Mouse (Mus musculus) lung, embryonic 16.5 days (tissue): ENCODE data around the gene Lrrc10b. TPM values are rescaled to one million over a fixed set of nuclear protein-coding genes. Genes with fewer than 3 reads are reported as not detected.

ENCODE experiments used
- ATAC-seq: fragments of 200-750 bp; cut with Nextera tagmentation; 2 replicates; pipeline ENCODE4 v1.8.0; 2017; ENCODE audit warnings: low read depth, mild to moderate bottlenecking, moderate library complexity
- H3K27ac ChIP-seq: fragments of 300-500 bp; sonication (generic); 2 replicates; pipeline ENCODE4 v1.5.1; 2014; ENCODE audit warnings: mild to moderate bottlenecking, control low read depth, low read length
- H3K27me3 ChIP-seq: fragments of 300-500 bp; sonication (generic); 2 replicates; pipeline ENCODE4 v1.6.1; 2014; ENCODE audit warnings: low read depth, low read length, mixed read lengths; ENCODE audit not compliant: control insufficient read depth, insufficient read depth
- H3K36me3 ChIP-seq: fragments of 300-500 bp; sonication (generic); 2 replicates; pipeline ENCODE4 v1.6.1; 2014; ENCODE audit warnings: low read length; ENCODE audit not compliant: control insufficient read depth, insufficient read depth
- H3K4me1 ChIP-seq: fragments of 300-500 bp; sonication (generic); replicated peaks from 2 replicates; pipeline ENCODE4 v1.6.1; 2014; ENCODE audit warnings: low read length, mixed read lengths; ENCODE audit not compliant: control insufficient read depth, insufficient read depth
- H3K4me2 ChIP-seq: fragments of 300-500 bp; sonication (generic); 2 replicates; pipeline ENCODE4 v1.6.1; 2014; ENCODE audit warnings: low read depth, low read length, control low read depth
- H3K4me3 ChIP-seq: fragments of 300-500 bp; sonication (generic); 2 replicates; pipeline ENCODE4 v1.5.1; 2014; ENCODE audit warnings: mild to moderate bottlenecking, low read length, control low read depth
- H3K9ac ChIP-seq: fragments of 300-500 bp; sonication (generic); 2 replicates; pipeline ENCODE4 v1.6.1; 2014; ENCODE audit warnings: low read length, control low read depth
- H3K9me3 ChIP-seq: fragments of 300-500 bp; sonication (generic); 2 replicates; pipeline ENCODE4 v1.6.1; 2016; ENCODE audit warnings: low read length; ENCODE audit not compliant: control insufficient read depth
- WGBS: fragments of 180-500 bp; shearing (Covaris S2); extraction: QIAGEN DNeasy Blood & Tissue Kit; methylation state at CpG from one replicate; pipeline ENCODE4 v1.1.7; 2014; 5-methylcytosine and 5-hydroxymethylcytosine counted together
- polyA plus RNA-seq: library from polyadenylated mRNA; unstranded; fragments of >200 nt; fragmentation: Nextera tagmentation; extraction: Ambion mirVana; gene quantifications from 2 replicates; pipeline ENCODE4 v1.2.1, GENCODE M21; 2015

Lrrc10b gene
- polyA plus RNA-seq, 1 experiment from 2014 or later: 0.73 TPM

- 17% methylated on average over 6 of the region's 6 CpGs for WGBS
- H3K4me2 ChIP-seq: no peak overlapping the region
These were observed 16.5 kb upstream of the Lrrc10b start for GRCm38 (mm10) chr19:10473779-10474178.

GRCm38 (mm10) chr19:10472958-10473357 is 15.7 kb upstream of the Lrrc10b start:
- no peak overlapping the region for H3K4me3 ChIP-seq
- H3K4me1 ChIP-seq: 0 out of 2 replicates have a peak, but pooled peaks cover 3% of the 10 kb centered on the region
- 66% methylated on average over 3 of the region's 3 CpGs for WGBS
- H3K27me3 ChIP-seq: no peaks in the 10 kb centered on the region
- H3K4me2 ChIP-seq: no peak overlapping the region
- no peak overlapping the region for H3K9ac ChIP-seq
- H3K36me3 ChIP-seq: no peaks in the 10 kb centered on the region
- H3K9me3 ChIP-seq: no peaks in the 10 kb centered on the region
- H3K27ac ChIP-seq: no peak overlapping the region
- no peak for ATAC-seq

More at GRCm38 (mm10) chr19:10473779-10474178, 16.5 kb upstream of the Lrrc10b start:
- Histone ChIP-seq H3K27me3 (no peaks in the 10 kb centered on the region), H3K9me3 (no peaks in the 10 kb centered on the region), H3K4me3 (no peak overlapping the region), H3K36me3 (no peaks in the 10 kb centered on the region), H3K27ac (no peak overlapping the region), H3K9ac (no peak overlapping the region), H3K4me1 (0 out of 2 replicates have a peak, but pooled peaks cover 3% of the 10 kb centered on the region)
- ATAC-seq: no peak

- H3K9me3 ChIP-seq: no peaks in the 10 kb centered on the region
- no peak overlapping the region for H3K4me2 ChIP-seq
- WGBS: 23% methylated on average over 8 of the region's 8 CpGs
- no peaks in the 10 kb centered on the region for H3K36me3 ChIP-seq
- no peak overlapping the region for H3K4me3 ChIP-seq
- no peaks in the 10 kb centered on the region for H3K27me3 ChIP-seq
- peak; percentile 43 for ATAC-seq
- no peak overlapping the region for H3K9ac ChIP-seq
- no peak overlapping the region for H3K27ac ChIP-seq
- 0 out of 2 replicates have a peak, but pooled peaks cover 3% of the 10 kb centered on the region for H3K4me1 ChIP-seq
These were observed 11.9 kb upstream of the Lrrc10b start for GRCm38 (mm10) chr19:10469171-10469658.

GRCm38 (mm10) chr19:10464427-10464826 is 7.2 kb upstream of the Lrrc10b start:
- no peak overlapping the region for H3K4me3 ChIP-seq
- H3K27me3 ChIP-seq: peaks cover 12% of the 10 kb centered on the region
- no peak overlapping the region for H3K4me2 ChIP-seq
- H3K27ac ChIP-seq: no peak overlapping the region
- H3K4me1 ChIP-seq: peaks cover 9% of the 10 kb centered on the region; the same call in 1 of the 2 replicates
- H3K9me3 ChIP-seq: no peaks in the 10 kb centered on the region
- H3K9ac ChIP-seq: no peak overlapping the region
- no peak for ATAC-seq
- whole genome bisulfite sequencing: 33% methylated on average over 4 of the region's 4 CpGs
- no peaks in the 10 kb centered on the region for H3K36me3 ChIP-seq

- H3K4me2 ChIP-seq: peak overlapping the region; percentile 21; the same call in 1 of the 2 replicates
- WGBS: 17% methylated on average over 7 of the region's 7 CpGs
- H3K9me3 ChIP-seq: no peaks in the 10 kb centered on the region
- no peak overlapping the region for H3K4me3 ChIP-seq
- ATAC-seq: no peak
- H3K27ac ChIP-seq: no peak overlapping the region
- H3K4me1 ChIP-seq: peaks cover 27% of the 10 kb centered on the region
- no peaks in the 10 kb centered on the region for H3K36me3 ChIP-seq
- peaks cover 34% of the 10 kb centered on the region for H3K27me3 ChIP-seq
- no peak overlapping the region for H3K9ac ChIP-seq
These were observed 4.3 kb upstream of the Lrrc10b start for GRCm38 (mm10) chr19:10461584-10461983.

GRCm38 (mm10) chr19:10459907-10460306 is 2.6 kb upstream of the Lrrc10b start:
- H3K4me3 ChIP-seq: no peak overlapping the region
- no peak overlapping the region for H3K27ac ChIP-seq
- H3K36me3 ChIP-seq: no peaks in the 10 kb centered on the region
- peaks cover 30% of the 10 kb centered on the region for H3K4me1 ChIP-seq
- no peak overlapping the region for H3K9ac ChIP-seq
- no peaks in the 10 kb centered on the region for H3K9me3 ChIP-seq
- H3K27me3 ChIP-seq: peaks cover 50% of the 10 kb centered on the region
- no peak for ATAC-seq
- WGBS: 61% methylated on average over 11 of the region's 11 CpGs
- no peak overlapping the region for H3K4me2 ChIP-seq

- Histone ChIP-seq H3K4me2 (peak overlapping the region; percentile 94), H3K4me3 (peak overlapping the region; percentile 56), H3K27me3 (peaks cover 53% of the 10 kb centered on the region), H3K9ac (no peak overlapping the region), H3K27ac (no peak overlapping the region), H3K36me3 (no peaks in the 10 kb centered on the region), H3K9me3 (no peaks in the 10 kb centered on the region), H3K4me1 (peaks cover 30% of the 10 kb centered on the region)
- ATAC-seq: peak; percentile 24; the same call in 1 of the 2 replicates
- WGBS: 6% methylated on average over 8 of the region's 8 CpGs
These were observed 823 bp upstream of the Lrrc10b start for GRCm38 (mm10) chr19:10458096-10458495.

- Histone ChIP-seq H3K9ac (peak overlapping the region; percentile 60), H3K9me3 (no peaks in the 10 kb centered on the region), H3K27ac (no peak overlapping the region), H3K4me2 (peak overlapping the region; percentile 94), H3K27me3 (peaks cover 53% of the 10 kb centered on the region), H3K36me3 (no peaks in the 10 kb centered on the region), H3K4me1 (peaks cover 30% of the 10 kb centered on the region), H3K4me3 (peak overlapping the region; percentile 56)
- ATAC-seq: peak; percentile 92
- WGBS: 0% methylated on average over 33 of the region's 34 CpGs
These were observed 169 bp upstream of the Lrrc10b start for GRCm38 (mm10) chr19:10457484-10457800.

GRCm38 (mm10) chr19:10455437-10455806 is 1.9 kb downstream of the Lrrc10b start:
- Histone ChIP-seq H3K27me3 (peaks cover 45% of the 10 kb centered on the region), H3K4me1 (peaks cover 23% of the 10 kb centered on the region), H3K27ac (no peak overlapping the region), H3K4me2 (no peak overlapping the region), H3K36me3 (no peaks in the 10 kb centered on the region), H3K4me3 (no peak overlapping the region), H3K9me3 (no peaks in the 10 kb centered on the region), H3K9ac (no peak overlapping the region)
- no peak for ATAC-seq
- WGBS: 64% methylated on average over 3 of the region's 3 CpGs
